Mouse (Mus musculus) cerebellum, adult 2 months (tissue): ENCODE results near the gene Brms1.

Experiments
- CTCF ChIP-seq: fragments of 200-500 bp; IDR thresholded peaks from 2 replicates; pipeline ENCODE4 v1.5.1; 2011; ENCODE audit warnings: low read depth, mild to moderate bottlenecking, control low read depth, low read length, moderate library complexity, borderline replicate concordance; ENCODE audit not compliant: insufficient read depth
- POLR2A ChIP-seq: fragments of 200-500 bp; IDR thresholded peaks from 2 replicates; pipeline ENCODE4 v1.6.1; 2011; ENCODE audit warnings: low read length, control low read depth, borderline replicate concordance; ENCODE audit not compliant: insufficient read depth

DNA sequence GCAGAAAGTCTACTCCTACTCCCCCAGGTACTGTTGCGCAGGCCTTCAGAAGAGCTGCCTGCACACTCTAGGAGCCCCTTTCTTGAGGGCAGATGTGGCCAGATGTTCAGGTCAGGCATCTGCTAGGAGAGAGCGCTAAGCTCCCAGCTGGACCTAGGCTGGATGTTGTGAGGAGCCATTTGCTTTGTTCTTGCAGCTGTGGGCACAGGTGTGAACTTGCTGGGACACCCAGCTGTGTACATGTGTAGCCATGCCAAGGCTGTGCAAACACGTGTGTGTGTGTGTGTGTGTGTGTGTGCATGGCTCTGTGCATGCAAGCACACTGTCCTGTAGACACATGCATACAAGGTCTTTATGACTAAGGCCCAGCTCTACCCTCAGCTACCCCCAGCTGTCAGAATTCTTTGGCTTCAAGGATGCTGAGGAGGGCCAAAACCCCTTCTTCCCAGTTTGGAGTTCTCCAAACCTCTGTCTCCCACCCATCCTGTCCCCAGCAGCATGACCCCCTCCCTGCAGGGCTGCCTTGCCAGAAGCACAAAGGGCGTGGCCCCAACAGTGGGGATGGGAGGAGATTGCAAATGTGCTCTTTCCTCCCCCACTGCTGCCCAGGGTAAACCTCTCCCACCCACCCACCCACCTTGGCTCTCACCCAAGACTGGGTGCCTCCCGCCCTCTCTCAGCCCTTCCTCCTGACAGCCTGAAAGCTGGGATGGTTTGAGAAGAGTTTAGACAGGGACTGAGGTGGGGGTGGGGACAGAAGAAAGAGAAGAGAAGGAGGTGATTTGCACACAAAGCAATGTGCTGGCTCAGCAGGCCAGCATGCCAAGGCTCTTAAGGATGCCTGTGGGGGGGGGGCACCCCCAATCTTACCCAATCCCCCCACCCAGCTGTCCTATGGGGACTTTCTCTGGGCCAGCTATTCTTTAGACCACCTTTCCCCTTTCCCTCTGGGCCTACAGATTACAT, 19.5 kb downstream of the Brms1 start:
- TF ChIP-seq POLR2A (no peak), CTCF (no peak)
